Mouse (Mus musculus) layer of hippocampus, adult 2 months (tissue): ENCODE measurements around the gene Tmem164. TPM values are rescaled to one million over a fixed set of nuclear protein-coding genes. Genes with fewer than 3 reads are reported as not detected.

Experiments used
- DNase-seq, 2 experiments: peaks; one replicate each; pipeline ENCODE4 v3.0.0; 2022; ENCODE audit warnings: low spot score in 2 of 2
- H3K27ac ChIP-seq: fragments of 200-600 bp; 2 replicates; pipeline ENCODE4 v1.8.1; 2022
- H3K4me3 ChIP-seq: fragments of 200-600 bp; 2 replicates; pipeline ENCODE4 v1.8.1; 2022; ENCODE audit warnings: mild to moderate bottlenecking
- CTCF ChIP-seq: fragments of 200-600 bp; conservative IDR thresholded peaks from 2 replicates; pipeline ENCODE4 v1.8.1; 2022; ENCODE audit warnings: antibody characterized with exemption, mild to moderate bottlenecking, moderate library complexity
- total RNA-seq, 2 experiments: library from RNA; stranded (reverse); gene quantifications; 2 replicates each; pipeline ENCODE4 v1.2.3; 2021

Gene Tmem164
- total RNA-seq, 2 experiments from 2014 or later: 17.4 to 18.6 TPM

- DNase-seq: no peak
- TF ChIP-seq CTCF: no peak
- H3K4me3 ChIP-seq: no peak overlapping the region
- H3K27ac ChIP-seq: no peak overlapping the region
Measured at GRCm38 (mm10) chrX:142679502-142680250, 1.5 kb upstream of the Tmem164 start.

- TF ChIP-seq CTCF: no peak
- Histone ChIP-seq H3K27ac (peak overlapping the region; percentile 62; the same call in 1 of the 2 replicates), H3K4me3 (peak overlapping the region; percentile 50)
- no peak for DNase-seq
Measured at GRCm38 (mm10) chrX:142680391-142681055, 683 bp upstream of the Tmem164 start.

- peak overlapping the region; percentile 84 for H3K27ac ChIP-seq
- no peak for TF ChIP-seq CTCF
Measured at GRCm38 (mm10) chrX:142681616-142682141, 473 bp downstream of the Tmem164 start.

GRCm38 (mm10) chrX:142682176-142682820, 1.1 kb downstream of the Tmem164 start:
- Histone ChIP-seq H3K27ac (peak overlapping the region; percentile 84; the same call in 1 of the 2 replicates), H3K4me3 (peak overlapping the region; percentile 62)
- no peak for DNase-seq
- no peak for TF ChIP-seq CTCF

More at GRCm38 (mm10) chrX:142681616-142682141, 473 bp downstream of the Tmem164 start:
- peak overlapping the region; percentile 62 for H3K4me3 ChIP-seq
- peak in 1 of 2 experiments; percentile 13 for DNase-seq

- Histone ChIP-seq H3K27ac (no peak overlapping the region), H3K4me3 (peak overlapping the region; percentile 62)
- no peak for DNase-seq
- TF ChIP-seq CTCF: no peak
Measured at GRCm38 (mm10) chrX:142682990-142683389, 1.8 kb downstream of the Tmem164 start.

DNA sequence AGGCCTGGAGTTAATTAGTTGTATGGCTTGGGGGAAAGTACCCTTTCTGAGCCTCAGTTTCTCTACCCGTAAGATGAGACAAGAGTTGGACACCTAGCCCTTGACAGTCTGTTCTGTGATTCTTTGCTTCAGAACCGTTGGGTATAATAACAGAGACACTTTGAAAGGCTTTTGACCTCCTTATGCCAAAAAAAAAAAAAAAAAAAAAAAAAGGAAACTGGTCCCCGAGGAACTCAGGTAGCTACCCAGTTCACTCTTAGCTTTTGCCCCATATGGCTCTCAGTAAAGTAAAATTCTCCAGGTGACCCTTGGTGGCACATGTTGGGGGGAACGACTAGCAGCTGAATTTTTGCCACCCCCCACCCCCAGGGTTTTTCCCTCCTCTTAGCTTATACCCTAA, 3.5 kb downstream of the Tmem164 start:
- Histone ChIP-seq H3K4me3 (no peak overlapping the region), H3K27ac (no peak overlapping the region)
- TF ChIP-seq CTCF: no peak
- DNase-seq: no peak

- TF ChIP-seq CTCF: no peak
- DNase-seq: no peak
- Histone ChIP-seq H3K27ac (no peak overlapping the region), H3K4me3 (no peak overlapping the region)
Measured at GRCm38 (mm10) chrX:142685676-142686075, 4.5 kb downstream of the Tmem164 start.

- Histone ChIP-seq H3K27ac (no peak overlapping the region), H3K4me3 (no peak overlapping the region)
- DNase-seq: no peak
- no peak for TF ChIP-seq CTCF
Measured at GRCm38 (mm10) chrX:142688509-142688908, 7.3 kb downstream of the Tmem164 start.

GRCm38 (mm10) chrX:142693256-142693655, 12.1 kb downstream of the Tmem164 start:
- Histone ChIP-seq H3K4me3 (no peak overlapping the region), H3K27ac (no peak overlapping the region)
- DNase-seq: no peak
- no peak for TF ChIP-seq CTCF

DNA sequence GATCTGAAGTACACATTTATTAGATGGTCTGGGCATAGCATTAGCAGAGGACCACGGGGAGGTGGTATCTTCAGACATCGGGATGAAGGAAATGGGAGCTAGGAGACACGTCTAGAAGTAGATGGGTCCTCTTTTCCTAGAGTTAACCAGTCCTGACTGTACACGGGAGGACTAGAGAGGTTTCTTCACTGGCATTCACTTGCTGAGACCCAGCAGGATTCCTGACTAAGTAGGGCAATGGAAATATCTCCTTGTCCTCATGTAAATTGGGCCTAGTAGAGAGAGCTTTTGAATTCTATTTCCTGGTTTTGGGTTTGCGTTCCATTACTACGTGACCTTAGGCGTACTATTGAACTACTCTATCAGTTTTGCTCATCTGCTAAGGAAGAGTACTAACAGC, 13.1 kb downstream of the Tmem164 start:
- no peak for TF ChIP-seq CTCF
- no peak overlapping the region for H3K27ac ChIP-seq
- no peak for DNase-seq
- H3K4me3 ChIP-seq: no peak overlapping the region

DNA sequence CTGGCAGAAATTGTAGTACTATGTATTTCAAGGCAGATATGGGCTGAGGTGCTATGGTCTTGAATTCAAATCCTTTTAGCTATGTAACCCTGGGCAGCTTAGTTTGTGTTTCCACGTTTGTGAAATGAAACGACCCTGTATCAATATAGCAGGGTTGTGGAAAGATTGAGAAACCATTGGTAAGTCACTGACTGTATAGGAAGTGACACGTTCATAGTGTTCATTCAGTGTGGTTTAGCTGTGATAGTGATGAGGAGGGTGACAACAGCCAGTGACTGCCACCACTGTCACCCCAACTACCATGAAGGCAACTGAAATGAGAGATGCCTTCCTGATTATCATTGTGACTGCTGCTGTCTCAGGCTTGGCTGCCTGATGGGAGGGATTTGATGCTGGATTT, 13.7 kb downstream of the Tmem164 start:
- no peak for TF ChIP-seq CTCF

DNA sequence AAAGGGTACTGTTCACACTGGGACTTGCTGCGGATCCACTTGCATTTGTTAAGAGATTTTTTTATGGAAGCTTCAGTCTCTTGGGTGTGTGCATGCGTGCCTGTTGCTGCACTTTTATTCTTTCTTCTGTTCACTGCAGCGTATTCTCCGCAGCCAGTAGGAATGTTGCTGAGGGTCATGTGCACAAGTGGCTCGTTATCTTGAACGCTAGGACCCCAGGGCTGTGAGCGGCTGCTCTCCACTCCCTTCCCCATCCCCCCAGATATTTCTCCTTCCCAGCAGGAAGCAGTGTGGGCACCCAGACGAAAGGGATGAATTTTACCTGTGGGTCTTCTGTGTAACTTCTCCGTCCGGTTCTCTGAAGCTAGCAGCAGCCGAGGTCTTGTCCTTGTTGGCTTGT, 15.6 kb downstream of the Tmem164 start:
- H3K4me3 ChIP-seq: no peak overlapping the region
- no peak for TF ChIP-seq CTCF
- H3K27ac ChIP-seq: no peak overlapping the region
- no peak for DNase-seq

More for the DNA sequence above, 13.7 kb downstream of the Tmem164 start:
- Histone ChIP-seq H3K27ac (no peak overlapping the region), H3K4me3 (no peak overlapping the region)
- no peak for DNase-seq

- DNase-seq: no peak
- H3K4me3 ChIP-seq: no peak overlapping the region
- no peak overlapping the region for H3K27ac ChIP-seq
- TF ChIP-seq CTCF: no peak
Measured at GRCm38 (mm10) chrX:142697545-142698204, 16.5 kb downstream of the Tmem164 start.
